Mouse (Mus musculus) limb, embryonic 10.5 days (tissue): ENCODE data around the gene Gm9922. TPM values are rescaled to one million over a fixed set of nuclear protein-coding genes. Genes with fewer than 3 reads are reported as not detected.
A peak's percentile ranks its signal among the peaks of the same experiment; 100 is the strongest.

Source experiments
- DNase-seq: peaks from one replicate; pipeline ENCODE4 v3.0.0-alpha.2; 2017; ENCODE audit warnings: low spot score
- H3K27ac ChIP-seq: fragments of 300-500 bp; sonication (generic); 2 replicates; pipeline ENCODE4 v1.5.1; 2016; ENCODE audit warnings: mild to moderate bottlenecking
- H3K27me3 ChIP-seq: fragments of 300-500 bp; sonication (generic); 2 replicates; pipeline ENCODE4 v1.6.1; 2016; ENCODE audit warnings: low read depth, mild to moderate bottlenecking; ENCODE audit not compliant: poor library complexity, severe bottlenecking
- H3K36me3 ChIP-seq: fragments of 300-500 bp; sonication (generic); 2 replicates; pipeline ENCODE4 v1.6.1; 2016; ENCODE audit warnings: mild to moderate bottlenecking, moderate library complexity
- H3K4me1 ChIP-seq: fragments of 300-500 bp; sonication (generic); 2 replicates; pipeline ENCODE4 v1.6.1; 2016
- H3K4me3 ChIP-seq: fragments of 300-500 bp; sonication (generic); 2 replicates; pipeline ENCODE4 v1.5.1; 2016; ENCODE audit warnings: mild to moderate bottlenecking, moderate library complexity
- H3K9me3 ChIP-seq: fragments of 300-500 bp; sonication (generic); replicated peaks from 2 replicates; pipeline ENCODE4 v1.6.1; 2016; ENCODE audit warnings: mild to moderate bottlenecking
- WGBS: fragments of 180-500 bp; shearing (Covaris S2); methylation state at CpG from one replicate; pipeline ENCODE4 v1.1.7; 2016; 5-methylcytosine and 5-hydroxymethylcytosine counted together
- polyA plus RNA-seq: library from polyadenylated mRNA; unstranded; fragments of >200 nt; fragmentation: Nextera tagmentation; extraction: Ambion mirVana; gene quantifications from 2 replicates; pipeline ENCODE4 v1.2.1, GENCODE M21; 2016

Gm9922 gene
- polyA plus RNA-seq, 1 experiment from 2014 or later, result 1.0 TPM

GRCm38 (mm10) chr14:101746635-101747034, 17.0 kb upstream of the Gm9922 start:
- DNase-seq, result no peak
- H3K36me3 ChIP-seq, result no peaks in the 10 kb centered on the region

GRCm38 (mm10) chr14:101737501-101737900, 7.9 kb upstream of the Gm9922 start:
- WGBS, result 93% methylated on average over 4 of the region's 4 CpGs
- H3K36me3 ChIP-seq, result no peaks in the 10 kb centered on the region
- H3K4me1 ChIP-seq, result no peaks in the 10 kb centered on the region; the same call in 1 of the 2 replicates
- H3K27ac ChIP-seq, result no peak overlapping the region
- no peak overlapping the region for H3K4me3 ChIP-seq
- DNase-seq, result no peak
- no peaks in the 10 kb centered on the region for H3K27me3 ChIP-seq
- no peaks in the 10 kb centered on the region for H3K9me3 ChIP-seq

More at GRCm38 (mm10) chr14:101746635-101747034, 17.0 kb upstream of the Gm9922 start:
- Histone ChIP-seq H3K4me1 (peaks cover 17% of the 10 kb centered on the region), H3K4me3 (no peak overlapping the region), H3K27me3 (no peaks in the 10 kb centered on the region), H3K27ac (peak overlapping the region; percentile 64; the same call in 1 of the 2 replicates), H3K9me3 (no peaks in the 10 kb centered on the region)
- 67% methylated on average over 3 of the region's 3 CpGs for WGBS

- Histone ChIP-seq H3K27ac (no peak overlapping the region), H3K4me3 (no peak overlapping the region), H3K27me3 (peaks cover 33% of the 10 kb centered on the region), H3K4me1 (peaks cover 17% of the 10 kb centered on the region), H3K36me3 (no peaks in the 10 kb centered on the region), H3K9me3 (no peaks in the 10 kb centered on the region)
- 35% methylated on average over 10 of the region's 10 CpGs for WGBS
- DNase-seq, result no peak
These were observed 4.1 kb upstream of the Gm9922 start for GRCm38 (mm10) chr14:101733542-101734303.

DNA sequence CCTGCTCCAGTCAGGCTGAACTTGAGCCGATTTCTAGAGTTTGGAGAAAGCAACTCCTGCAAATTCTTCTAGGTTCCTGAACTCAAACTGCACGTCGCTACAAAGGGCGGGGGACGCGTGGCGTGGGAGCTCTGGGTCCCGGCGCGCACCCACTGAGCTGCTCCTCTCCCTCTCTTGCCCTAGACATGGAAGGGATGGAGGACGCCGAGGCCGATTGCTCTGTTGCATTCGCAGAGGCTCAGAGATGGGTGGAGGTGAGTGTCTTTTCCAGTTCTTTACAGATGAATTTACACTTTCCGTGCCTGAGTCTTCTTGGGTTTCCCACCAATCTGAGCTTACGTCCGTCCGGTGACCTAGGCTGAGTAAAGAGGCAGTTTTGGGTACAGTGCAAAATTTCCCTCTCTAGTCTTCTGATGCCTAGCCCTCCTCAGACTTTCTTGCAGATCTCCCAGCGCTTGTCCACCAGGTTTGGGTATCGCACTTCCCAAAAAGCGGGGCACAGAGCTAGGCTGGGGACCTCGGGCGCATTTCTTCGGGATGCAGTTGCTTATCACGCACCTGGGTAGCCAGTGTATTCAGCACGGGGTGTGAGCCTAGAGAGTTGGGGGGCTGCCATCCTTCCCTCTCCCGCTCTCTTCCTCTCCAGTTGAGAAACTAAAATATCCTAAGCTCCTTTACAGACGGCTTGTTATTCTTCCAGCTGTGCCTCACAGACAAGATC, 518 bp upstream of the Gm9922 start:
- H3K36me3 ChIP-seq, result no peaks in the 10 kb centered on the region
- no peak for DNase-seq

GRCm38 (mm10) chr14:101714414-101714813, 15.2 kb downstream of the Gm9922 start:
- no peaks in the 10 kb centered on the region for H3K36me3 ChIP-seq
- no peak overlapping the region for H3K27ac ChIP-seq
- WGBS, result 92% methylated on average over 2 of the region's 2 CpGs
- H3K9me3 ChIP-seq, result no peaks in the 10 kb centered on the region
- H3K4me3 ChIP-seq, result no peak overlapping the region
- no peaks in the 10 kb centered on the region for H3K4me1 ChIP-seq
- no peak for DNase-seq
- H3K27me3 ChIP-seq, result no peaks in the 10 kb centered on the region

More for the DNA sequence above, 518 bp upstream of the Gm9922 start:
- under 1% methylated on average over 28 of the region's 28 CpGs for WGBS
- peak overlapping the region; percentile 63 for H3K4me3 ChIP-seq
- H3K27me3 ChIP-seq, result peaks cover 47% of the 10 kb centered on the region
- peak overlapping the region; percentile 64; the same call in 1 of the 2 replicates for H3K27ac ChIP-seq
- H3K4me1 ChIP-seq, result peaks cover 20% of the 10 kb centered on the region
- no peaks in the 10 kb centered on the region for H3K9me3 ChIP-seq

- Histone ChIP-seq H3K36me3 (no peaks in the 10 kb centered on the region), H3K4me3 (no peak overlapping the region), H3K27ac (no peak overlapping the region), H3K9me3 (no peaks in the 10 kb centered on the region), H3K4me1 (no peaks in the 10 kb centered on the region), H3K27me3 (no peaks in the 10 kb centered on the region)
- WGBS, result 88% methylated on average over 5 of the region's 5 CpGs
- no peak for DNase-seq
These were observed 22.5 kb downstream of the Gm9922 start for GRCm38 (mm10) chr14:101707088-101707487.

GRCm38 (mm10) chr14:101704479-101704878, 25.1 kb downstream of the Gm9922 start:
- Histone ChIP-seq H3K4me3 (no peak overlapping the region), H3K36me3 (no peaks in the 10 kb centered on the region)

GRCm38 (mm10) chr14:101688406-101688805, 41.2 kb downstream of the Gm9922 start:
- Histone ChIP-seq H3K27ac (no peak overlapping the region), H3K9me3 (no peaks in the 10 kb centered on the region), H3K27me3 (no peaks in the 10 kb centered on the region), H3K4me1 (no peaks in the 10 kb centered on the region), H3K4me3 (no peak overlapping the region), H3K36me3 (peaks cover 33% of the 10 kb centered on the region)
- WGBS, result 85% methylated on average over 2 of the region's 2 CpGs
- DNase-seq, result no peak

More at GRCm38 (mm10) chr14:101704479-101704878, 25.1 kb downstream of the Gm9922 start:
- WGBS, result 85% methylated on average over 4 of the region's 4 CpGs
- DNase-seq, result no peak
- Histone ChIP-seq H3K27me3 (no peaks in the 10 kb centered on the region), H3K9me3 (no peaks in the 10 kb centered on the region), H3K4me1 (no peaks in the 10 kb centered on the region), H3K27ac (no peak overlapping the region)

- no peak overlapping the region for H3K27ac ChIP-seq
- H3K4me3 ChIP-seq, result no peak overlapping the region
- no peaks in the 10 kb centered on the region for H3K4me1 ChIP-seq
- no peaks in the 10 kb centered on the region for H3K9me3 ChIP-seq
- no peak for DNase-seq
- peaks cover 26% of the 10 kb centered on the region for H3K36me3 ChIP-seq
- H3K27me3 ChIP-seq, result no peaks in the 10 kb centered on the region
- WGBS, result 96% methylated on average over 6 of the region's 6 CpGs
These were observed 41.9 kb downstream of the Gm9922 start for GRCm38 (mm10) chr14:101687696-101688095.

Other genes with a start within 250 kb of the Gm9922 start
- 10.4 and 10.5 TPM in 2 replicates for gene Tbc1d4, start 120.6 kb downstream of the Gm9922 start, polyA plus RNA-seq
- 92.1 and 96.1 TPM in 2 replicates for gene Commd6, start 89.1 kb downstream of the Gm9922 start, polyA plus RNA-seq
- 187 and 236 TPM in 2 replicates for gene Uchl3, start 75.8 kb downstream of the Gm9922 start, polyA plus RNA-seq
- gene Lmo7, start 143 bp upstream of the Gm9922 start, polyA plus RNA-seq, result 4.1 and 4.8 TPM in 2 replicates